ENCODE assay signal across 19 mouse cellular contexts in the genomic region with DNA sequence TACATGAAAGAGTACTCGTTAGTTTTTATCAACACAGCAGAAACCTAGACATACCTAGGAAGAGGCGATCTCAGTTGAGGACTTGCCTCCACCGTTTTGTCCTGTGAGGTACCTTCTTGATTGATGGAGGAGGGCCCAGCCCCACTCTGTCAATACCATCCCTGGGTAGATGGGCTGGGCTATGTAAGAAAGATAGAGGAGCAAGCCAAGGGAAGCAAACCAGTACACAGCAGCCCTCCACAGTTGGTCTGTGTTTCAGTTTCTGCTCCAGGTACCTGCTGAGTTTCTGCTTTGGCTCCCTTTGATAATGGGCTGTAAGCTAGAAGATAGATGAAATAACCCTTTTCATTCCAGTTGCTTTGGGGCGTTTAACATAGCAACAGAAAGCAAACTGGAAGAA.
DNase-seq lines count a peak whose midpoint lies in the region; ATAC-seq and TF ChIP-seq lines count a peak whose summit lies in the region.
"Had no signal": no experiment of that assay in that cellular context is flagged by ENCODE, and none has a peak within 500 bp of the region (broad histone marks: within the 10 kb centered on the region; RNA-seq: fewer than 3 reads in every experiment).

No protein-coding gene starts in this region.

- TF ChIP-seq CTCF in hindbrain, postnatal 0 days (IDR thresholded peaks at IDR 0.05; ENCODE audit: low read depth) = no peak

- peaks cover 13% of the 10 kb centered on the region for H3K4me1 ChIP-seq in hindbrain, embryonic 13.5 days (replicated peaks)
- no peaks in the 10 kb centered on the region for H3K4me1 ChIP-seq in hindbrain, postnatal 0 days (ENCODE audit: insufficient read depth, low read length)
- no peaks in the 10 kb centered on the region; the same call in 1 of the 2 replicates for H3K4me1 ChIP-seq in midbrain, embryonic 12.5 days
- no peaks in the 10 kb centered on the region for H3K4me1 ChIP-seq in midbrain, embryonic 15.5 days
- H3K4me1 ChIP-seq: embryonic facial prominence, embryonic 10.5 days; embryonic facial prominence, embryonic 12.5 days; forebrain, embryonic 15.5 days had no signal

- H3K36me3 ChIP-seq in hindbrain, embryonic 13.5 days = no peaks in the 10 kb centered on the region
- H3K36me3 ChIP-seq in hindbrain, postnatal 0 days (ENCODE audit: insufficient read depth, low read length) = no peaks in the 10 kb centered on the region
- H3K36me3 ChIP-seq in midbrain, embryonic 12.5 days = no peaks in the 10 kb centered on the region
- H3K36me3 ChIP-seq in midbrain, embryonic 15.5 days (replicated peaks) = no peaks in the 10 kb centered on the region
- H3K36me3 ChIP-seq: embryonic facial prominence, embryonic 10.5 days; embryonic facial prominence, embryonic 12.5 days; forebrain, embryonic 15.5 days had no signal

- H3K9me3 ChIP-seq in hindbrain, embryonic 13.5 days = no peaks in the 10 kb centered on the region
- no peaks in the 10 kb centered on the region for H3K9me3 ChIP-seq in hindbrain, postnatal 0 days (ENCODE audit: low read length)
- no peaks in the 10 kb centered on the region for H3K9me3 ChIP-seq in midbrain, embryonic 12.5 days
- H3K9me3 ChIP-seq in midbrain, embryonic 15.5 days = no peaks in the 10 kb centered on the region
- H3K9me3 ChIP-seq: embryonic facial prominence, embryonic 10.5 days; embryonic facial prominence, embryonic 12.5 days; forebrain, embryonic 13.5 days; forebrain, embryonic 15.5 days had no signal

- ATAC-seq in hindbrain, embryonic 13.5 days (ENCODE audit: low FRiP score) = peak; percentile 54; the same call in 1 of the 2 replicates
- no peak for ATAC-seq in hindbrain, postnatal 0 days
- ATAC-seq in midbrain, embryonic 12.5 days (ENCODE audit: low FRiP score, low read depth) = peak; percentile 38; the same call in 1 of the 2 replicates
- no peak for ATAC-seq in midbrain, embryonic 15.5 days (replicated peaks)
- ATAC-seq in megakaryocyte, adult 5-6 weeks (ENCODE audit: poor library complexity, severe bottlenecking) = peak; percentile 19; the same call in 1 of the 2 replicates
- ATAC-seq: activated CD4-positive, CD25-positive, alpha-beta regulatory T cell, adult 4 months; forebrain, embryonic 13.5 days; forebrain, embryonic 15.5 days; forebrain, postnatal 0 days had no signal

- 58% methylated on average over 4 of the region's 4 CpGs for WGBS in hindbrain, embryonic 13.5 days
- WGBS in hindbrain, postnatal 0 days = 45% methylated on average over 4 of the region's 4 CpGs
- 89% methylated on average over 4 of the region's 4 CpGs for WGBS in midbrain, embryonic 12.5 days
- 76% methylated on average over 4 of the region's 4 CpGs for WGBS in midbrain, embryonic 15.5 days

- no peak for DNase-seq in hindbrain, postnatal 0 days (ENCODE audit: low spot score)
- DNase-seq in gastrocnemius, adult 8-10 months (ENCODE audit: low spot score in 2 of 2) = no peak
- DNase-seq in embryo, embryonic 10 days (ENCODE audit: low spot score) = no peak
- DNase-seq: cerebellum, adult 11-12 months; cerebellum, adult 2 months; cerebellum, adult 9-10 months; cerebellum, postnatal 10 days; cerebellum, postnatal 25 days; forebrain, postnatal 0 days had no signal

- H3K4me3 ChIP-seq in hindbrain, embryonic 13.5 days = no peak overlapping the region
- H3K4me3 ChIP-seq in hindbrain, postnatal 0 days (ENCODE audit: low read length) = no peak overlapping the region
- no peak overlapping the region for H3K4me3 ChIP-seq in midbrain, embryonic 12.5 days
- H3K4me3 ChIP-seq in midbrain, embryonic 15.5 days = no peak overlapping the region
- H3K4me3 ChIP-seq: embryonic facial prominence, embryonic 10.5 days; embryonic facial prominence, embryonic 12.5 days; forebrain, embryonic 13.5 days; forebrain, embryonic 15.5 days had no signal

- no peaks in the 10 kb centered on the region for H3K27me3 ChIP-seq in hindbrain, embryonic 13.5 days
- no peaks in the 10 kb centered on the region for H3K27me3 ChIP-seq in hindbrain, postnatal 0 days (ENCODE audit: insufficient read depth, low read length)
- no peaks in the 10 kb centered on the region for H3K27me3 ChIP-seq in midbrain, embryonic 12.5 days
- no peaks in the 10 kb centered on the region for H3K27me3 ChIP-seq in midbrain, embryonic 15.5 days (replicated peaks)
- H3K27me3 ChIP-seq: embryonic facial prominence, embryonic 12.5 days; forebrain, embryonic 13.5 days; forebrain, embryonic 15.5 days; Patski had no signal

- H3K4me2 ChIP-seq in hindbrain, embryonic 13.5 days = no peak overlapping the region
- H3K4me2 ChIP-seq in hindbrain, postnatal 0 days (ENCODE audit: low read depth, low read length) = no peak overlapping the region
- H3K4me2 ChIP-seq in midbrain, embryonic 12.5 days (replicated peaks) = no peak overlapping the region
- H3K4me2 ChIP-seq in midbrain, embryonic 15.5 days = no peak overlapping the region
- H3K4me2 ChIP-seq: embryonic facial prominence, embryonic 12.5 days; forebrain, embryonic 13.5 days; forebrain, embryonic 15.5 days had no signal

- no peak overlapping the region for H3K9ac ChIP-seq in hindbrain, embryonic 13.5 days
- H3K9ac ChIP-seq in hindbrain, postnatal 0 days (replicated peaks; ENCODE audit: low read length) = no peak overlapping the region
- H3K9ac ChIP-seq in midbrain, embryonic 12.5 days (replicated peaks) = no peak overlapping the region
- H3K9ac ChIP-seq in midbrain, embryonic 15.5 days = no peak overlapping the region
- H3K9ac ChIP-seq: embryonic facial prominence, embryonic 12.5 days; forebrain, embryonic 13.5 days; forebrain, embryonic 15.5 days; forebrain, postnatal 0 days had no signal

- H3K27ac ChIP-seq in hindbrain, embryonic 13.5 days = no peak overlapping the region
- H3K27ac ChIP-seq in hindbrain, postnatal 0 days = no peak overlapping the region
- no peak overlapping the region for H3K27ac ChIP-seq in midbrain, embryonic 12.5 days (replicated peaks)
- H3K27ac ChIP-seq in midbrain, embryonic 15.5 days = no peak overlapping the region
- H3K27ac ChIP-seq: embryonic facial prominence, embryonic 10.5 days; embryonic facial prominence, embryonic 12.5 days; forebrain, embryonic 13.5 days; forebrain, embryonic 15.5 days had no signal

Comparison
In these comparisons a context has a peak if more than half of its experiments do, and no peak if none do; other contexts are left out.
1. ATAC-seq: peak in hindbrain, embryonic 13.5 days (single experiment), midbrain, embryonic 12.5 days (single experiment) and megakaryocyte, adult 5-6 weeks (single experiment); none in hindbrain, postnatal 0 days (single experiment) and midbrain, embryonic 15.5 days (single experiment).